Mouse (Mus musculus) layer of hippocampus, postnatal 36 days (tissue): ENCODE results near the gene Tmem219. TPM values are rescaled to one million over a fixed set of nuclear protein-coding genes. Genes with fewer than 3 reads are reported as not detected.
A peak's percentile ranks its signal among the peaks of the same experiment; 100 is the strongest.

ENCODE experiments used
- DNase-seq, 2 experiments: peaks; one replicate each; pipeline ENCODE4 v3.0.0; 2022
- total RNA-seq, 2 experiments: library from RNA; stranded (reverse); gene quantifications; 2 replicates each; pipeline ENCODE4 v1.2.3; 2021

Tmem219 gene
- total RNA-seq, 2 experiments from 2014 or later = 23.2 to 23.8 TPM

DNA sequence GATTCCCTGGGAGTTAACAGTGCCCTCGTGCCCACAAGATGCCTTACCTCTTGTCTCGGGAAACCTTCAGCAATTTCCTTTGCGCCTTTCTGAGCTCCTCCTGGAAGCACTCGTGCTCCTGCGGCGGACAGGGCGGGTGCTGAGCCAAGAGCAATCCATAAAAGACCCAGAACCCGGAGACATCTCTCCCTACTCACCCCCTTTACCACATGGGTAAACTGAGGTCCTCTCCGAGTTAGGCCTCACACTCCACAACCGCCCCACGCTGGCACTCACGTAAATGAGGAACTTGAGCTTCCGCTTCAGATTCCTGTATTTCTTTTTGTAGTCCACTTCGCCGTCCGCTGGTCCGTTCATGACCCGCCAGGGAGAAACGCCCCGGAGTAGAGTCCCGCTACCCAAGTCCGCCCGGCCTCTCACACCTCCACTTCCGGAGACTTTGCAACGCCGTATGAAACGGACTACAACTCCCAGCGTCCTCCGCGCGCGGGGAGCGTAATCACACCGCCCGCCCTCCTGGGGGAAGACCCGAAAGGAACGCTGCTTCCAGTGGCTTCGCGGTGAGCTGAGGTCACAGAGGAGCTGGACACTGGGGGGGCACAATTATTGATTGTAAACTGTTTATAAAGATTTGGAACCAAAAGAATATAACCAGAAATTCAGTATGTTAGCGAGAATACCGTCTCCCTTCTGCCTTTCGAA lies 61.1 kb downstream of the Tmem219 start, which contains the start of gene Hirip3:
Gene Hirip3 (plus strand): TSS at position 544 of the 702 bp plus-strand sequence.
- peak; percentile 94 to 95 for DNase-seq

DNA sequence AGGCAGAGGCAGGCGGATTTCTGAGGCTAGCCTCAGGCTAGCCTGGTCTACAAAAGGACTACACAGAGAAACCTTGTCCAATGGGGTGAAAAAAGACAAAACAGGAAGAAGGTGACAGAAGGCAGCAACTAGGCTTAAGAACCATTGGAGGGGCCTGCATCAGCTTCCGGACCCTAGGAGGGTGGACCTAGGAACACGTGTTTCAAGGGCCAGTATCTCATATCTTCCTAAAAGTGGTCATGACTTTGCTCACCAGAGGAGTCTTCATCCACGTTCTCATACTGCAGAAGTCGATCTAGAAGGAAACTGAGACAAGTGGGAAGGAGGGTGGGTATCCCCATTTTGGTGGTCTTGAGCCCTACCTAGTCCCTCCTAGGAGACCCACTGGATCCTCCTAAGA lies 61.7 kb downstream of the Tmem219 start:
- no peak for DNase-seq

DNA sequence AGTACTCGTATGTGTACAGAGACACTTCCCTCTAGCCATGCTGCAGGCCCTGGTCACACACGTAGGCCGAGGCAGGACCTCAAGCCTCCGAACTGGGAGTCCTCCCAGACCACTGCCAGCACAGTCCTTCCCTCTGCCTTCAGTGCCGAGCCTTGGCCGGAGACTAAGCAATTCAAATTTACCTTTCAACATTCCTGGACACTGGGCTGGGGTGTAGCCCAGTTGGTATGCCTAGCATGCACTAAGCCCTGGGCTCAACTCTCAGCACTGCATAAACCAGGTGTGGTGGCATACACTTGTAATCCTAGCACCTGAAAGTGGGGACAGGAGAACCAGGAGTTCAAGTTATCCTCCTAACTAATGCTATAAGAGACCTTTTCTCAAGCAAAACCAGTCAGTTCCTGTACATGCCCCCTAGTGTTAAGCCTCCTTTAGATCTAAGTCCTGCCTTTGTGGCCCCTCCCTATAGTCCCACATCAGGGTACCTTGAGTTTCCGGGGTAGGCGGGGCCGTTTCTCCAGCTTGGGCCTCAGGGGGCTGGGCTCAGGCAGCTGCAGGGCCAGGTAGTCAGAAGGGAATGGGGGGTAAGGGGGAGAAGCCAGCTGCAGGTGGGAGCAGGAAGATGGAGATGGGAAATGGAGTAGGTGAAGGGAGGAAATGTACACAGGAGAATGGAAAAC lies 65.8 kb downstream of the Tmem219 start:
- DNase-seq = no peak

DNA sequence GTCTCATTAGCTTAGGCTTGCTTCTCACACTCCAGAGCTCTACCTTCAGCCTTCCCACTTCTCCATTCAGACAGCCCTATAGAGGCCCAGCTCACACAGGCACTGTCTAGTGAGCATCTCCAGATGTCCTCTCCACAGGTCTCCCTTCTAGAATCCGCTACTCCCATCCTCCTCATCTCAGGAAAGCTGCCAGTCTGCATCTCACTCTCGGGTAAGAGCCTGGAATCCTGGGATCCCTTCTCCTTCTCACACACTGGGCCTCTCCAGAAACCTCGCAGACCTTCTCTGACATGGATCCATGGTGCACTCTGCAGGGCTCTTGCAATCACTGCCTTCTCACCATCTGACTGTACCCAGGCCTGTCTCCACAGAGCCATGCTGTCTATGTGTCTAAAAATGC lies 67.1 kb downstream of the Tmem219 start:
- DNase-seq = no peak

DNA sequence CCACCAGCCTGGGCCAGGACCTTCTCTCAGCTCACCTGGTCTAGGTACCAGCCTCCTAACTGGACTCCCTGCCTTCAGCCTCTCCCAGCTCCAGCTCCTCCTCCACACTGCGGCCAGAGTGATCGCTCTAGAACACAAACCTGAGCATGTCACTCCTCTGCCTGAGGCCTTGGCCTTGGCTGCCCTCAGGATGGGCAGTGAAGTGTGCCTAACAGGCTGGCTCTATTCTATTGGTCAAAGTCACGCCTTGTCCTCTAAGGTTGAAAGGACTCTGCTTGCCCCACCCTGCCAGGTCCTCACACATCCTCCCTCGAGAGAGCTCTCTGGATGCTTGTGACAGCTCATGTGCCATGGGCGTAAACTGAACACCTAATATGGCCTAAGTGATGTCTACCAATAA lies 69.3 kb downstream of the Tmem219 start:
- DNase-seq = no peak

DNA sequence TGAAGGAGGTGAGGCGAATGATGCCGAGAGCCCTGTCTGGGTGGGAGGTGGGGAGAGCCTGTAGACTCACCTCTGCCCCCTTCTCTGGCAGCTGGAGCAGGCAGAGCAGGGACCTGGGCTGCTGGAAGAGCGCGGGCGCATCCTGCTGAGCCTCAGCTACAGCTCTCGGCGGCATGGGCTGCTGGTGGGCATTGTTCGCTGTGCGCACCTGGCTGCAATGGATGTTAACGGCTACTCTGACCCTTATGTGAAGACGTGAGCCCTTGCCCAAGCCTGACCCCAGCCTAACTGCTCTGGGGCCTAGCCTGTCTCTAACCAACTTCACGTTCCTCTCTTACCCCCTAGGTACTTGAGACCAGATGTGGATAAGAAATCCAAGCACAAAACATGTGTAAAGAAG lies 71.5 kb downstream of the Tmem219 start:
- no peak for DNase-seq

DNA sequence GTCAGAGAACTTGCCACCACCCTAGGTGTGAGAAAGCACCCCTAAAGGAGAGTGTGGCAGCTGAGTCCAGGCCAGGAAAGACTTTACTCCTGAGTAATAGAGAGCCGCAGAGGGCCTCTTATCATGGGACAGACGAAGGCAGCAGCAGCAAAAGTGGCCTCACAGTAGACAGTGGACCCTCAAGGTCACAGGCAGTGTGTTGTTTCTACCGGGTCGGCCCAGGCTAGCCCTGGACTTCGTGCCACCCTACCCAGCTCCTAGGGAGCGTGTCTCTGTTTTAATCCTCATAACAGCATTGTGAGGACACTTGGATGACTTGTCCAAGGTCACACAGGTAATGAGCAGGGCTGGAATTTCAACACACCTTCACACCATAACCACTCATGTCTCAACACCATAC lies 72.6 kb downstream of the Tmem219 start:
- no peak for DNase-seq

DNA sequence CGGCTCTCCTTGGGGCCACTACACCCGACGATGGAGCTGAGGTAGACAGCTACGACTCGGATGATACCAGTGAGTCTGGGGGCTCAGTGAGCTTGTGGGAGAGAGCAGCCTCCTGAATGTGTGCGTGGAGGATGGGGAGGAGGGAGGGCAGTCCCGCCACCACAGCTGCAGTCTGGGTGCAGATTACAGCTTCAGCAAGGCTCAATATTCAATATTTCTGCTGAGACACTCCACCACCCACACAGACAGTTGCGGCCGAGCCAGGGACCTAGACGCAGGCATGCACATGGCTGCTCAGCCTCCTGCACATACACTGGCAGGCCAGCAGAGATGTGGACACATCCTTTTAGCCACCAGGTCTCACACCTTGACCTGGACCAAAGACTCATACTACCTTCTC lies 73.9 kb downstream of the Tmem219 start:
- no peak for DNase-seq

DNA sequence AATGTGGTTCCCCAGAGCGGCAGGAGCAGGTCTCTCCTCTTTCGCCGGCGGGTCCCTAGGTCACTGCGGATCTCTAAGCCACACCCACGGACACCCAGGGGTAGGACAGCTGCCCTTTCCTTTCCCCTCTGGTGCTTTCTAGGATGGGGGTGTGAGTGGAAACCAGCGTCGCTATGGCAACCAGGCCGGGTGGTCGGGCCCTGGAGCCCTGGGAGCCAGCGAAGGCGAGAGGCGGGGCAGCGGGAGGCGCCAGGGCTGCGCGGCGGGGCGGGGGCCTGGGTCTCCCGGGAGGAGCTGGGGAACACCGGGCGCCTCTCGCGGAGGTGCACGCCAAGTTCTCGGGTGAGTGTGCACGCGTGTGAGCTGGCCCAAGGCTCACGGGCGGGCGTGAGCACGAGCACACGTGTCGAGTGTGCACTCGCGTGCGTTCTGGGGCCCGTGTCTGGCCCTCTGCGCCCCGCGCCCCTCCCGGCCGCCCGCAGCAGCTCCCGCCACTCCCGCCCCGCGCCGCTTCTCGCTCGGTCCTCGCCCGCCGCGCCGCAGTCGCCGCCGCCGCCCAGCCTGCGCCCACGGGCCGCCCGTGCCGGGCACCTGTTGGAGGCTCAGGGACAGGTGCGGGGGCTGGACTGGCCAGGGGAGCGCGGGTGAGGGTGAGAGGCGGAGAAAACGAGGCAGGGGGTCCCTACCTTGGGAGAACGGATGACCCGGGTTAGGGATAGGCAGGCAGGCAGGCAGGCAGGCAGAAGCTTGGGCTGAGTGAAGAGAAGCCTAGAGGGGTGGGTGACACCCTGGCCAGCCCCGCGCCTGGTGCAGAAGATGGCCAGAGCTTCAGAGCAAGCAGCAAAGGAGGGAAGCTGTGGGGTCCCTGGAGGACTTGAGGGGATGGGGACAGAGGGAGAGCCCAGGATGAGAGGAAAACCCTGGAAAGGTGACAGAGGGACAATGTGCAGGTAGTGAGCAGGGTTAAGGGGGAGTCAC lies 75.0 kb downstream of the Tmem219 start:
- DNase-seq = no peak

DNA sequence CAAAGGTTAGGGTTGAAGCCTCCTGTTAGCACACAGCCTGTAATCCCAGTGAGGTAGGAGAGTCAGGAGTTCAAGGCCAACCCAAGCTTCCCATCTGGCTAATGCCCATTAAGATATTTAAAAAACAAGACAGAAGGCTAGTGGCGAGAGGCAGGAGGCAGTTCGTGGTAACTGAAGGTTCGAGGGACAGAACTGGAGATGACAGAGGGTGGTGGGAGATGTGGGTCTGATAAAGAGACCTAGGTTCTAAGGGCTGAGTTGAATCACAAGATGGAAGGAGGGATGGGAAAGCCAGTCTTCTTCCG lies 75.6 kb downstream of the Tmem219 start, which contains the start of gene Doc2a:
Gene Doc2a (plus strand): TSS at position 301 of the 305 bp plus-strand sequence.
- no peak for DNase-seq

DNA sequence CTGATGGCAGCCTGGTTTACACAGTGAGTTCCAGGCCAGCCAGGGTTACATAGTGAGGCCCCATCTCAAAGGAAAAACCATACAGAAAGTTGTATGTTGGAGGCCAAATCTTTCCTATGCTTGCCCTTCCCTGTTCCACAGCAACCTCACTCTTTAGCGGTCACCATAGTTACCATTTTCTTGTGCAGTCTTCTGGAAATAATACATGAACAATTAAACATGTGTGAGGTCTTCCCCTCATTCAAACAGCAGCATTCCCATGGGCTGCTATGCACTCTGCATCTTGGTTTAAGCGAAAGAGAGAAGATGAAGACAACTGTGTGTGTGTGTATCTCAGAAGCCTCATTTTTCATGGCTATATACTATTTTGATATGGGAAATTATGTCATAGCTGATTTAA lies 77.2 kb downstream of the Tmem219 start:
- DNase-seq = no peak

DNA sequence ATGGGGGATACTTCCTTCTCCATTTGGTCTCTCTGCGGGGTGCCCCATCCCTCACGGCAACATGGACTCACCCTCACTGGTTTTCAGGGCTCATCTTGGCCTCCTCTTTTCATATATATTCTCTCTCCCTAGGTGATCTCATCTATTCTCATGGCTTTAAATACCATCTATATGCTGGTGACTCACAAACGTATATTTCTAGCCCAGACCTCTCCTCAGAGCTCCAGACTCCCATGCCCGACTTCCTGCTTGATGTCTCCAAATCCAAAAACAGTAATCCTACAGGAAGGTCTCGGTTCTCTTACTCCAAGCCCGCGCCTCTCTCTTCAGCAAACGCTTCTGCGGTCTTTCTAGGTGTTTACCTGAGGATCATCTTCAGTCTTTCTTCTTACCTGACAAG lies 79.4 kb downstream of the Tmem219 start:
- no peak for DNase-seq

Other genes with a start within 250 kb of the Tmem219 start
- gene Sult1a1, start 246.5 kb downstream of the Tmem219 start, total RNA-seq = 10 to 100 TPM in 1 of 2 experiments, 1 to 10 TPM in 1; 6.3 to 11.2 TPM
- gene Bola2, start 227.5 kb downstream of the Tmem219 start, total RNA-seq = 100 to 1,000 TPM in 1 of 2 experiments, 10 to 100 TPM in 1; 98.8 to 109 TPM
- gene Slx1b, start 227.1 kb downstream of the Tmem219 start, total RNA-seq = 10 to 100 TPM; 16.2 to 16.4 TPM
- 100 to 1,000 TPM; 114 to 121 TPM for gene Coro1a, start 215.1 kb downstream of the Tmem219 start, total RNA-seq
- gene Mapk3, start 163.3 kb downstream of the Tmem219 start, total RNA-seq = 100 to 1,000 TPM; 144 to 146 TPM
- gene Gdpd3, start 156.6 kb downstream of the Tmem219 start, total RNA-seq = 1 to 10 TPM; 2.5 to 5.1 TPM
- gene Ypel3, start 146.0 kb downstream of the Tmem219 start, total RNA-seq = 100 to 1,000 TPM; 278 to 291 TPM
- 1 to 10 TPM in 1 of 2 experiments, under 1 TPM in 1; 0.75 to 1.1 TPM for gene Tbx6, start 141.4 kb downstream of the Tmem219 start, total RNA-seq
- gene Ppp4c, start 130.4 kb downstream of the Tmem219 start, total RNA-seq = 10 to 100 TPM; 54.3 to 59.5 TPM
- 10 to 100 TPM; 75.1 to 83.3 TPM for gene Fam57b, start 125.2 kb downstream of the Tmem219 start, total RNA-seq
- not detected for gene 4930451I11Rik, start 91.3 kb downstream of the Tmem219 start, total RNA-seq
- gene Doc2a, start 75.5 kb downstream of the Tmem219 start, total RNA-seq = 10 to 100 TPM; 16.1 to 17.7 TPM
- gene Hirip3, start 60.9 kb downstream of the Tmem219 start, total RNA-seq = 10 to 100 TPM; 29.5 to 32.0 TPM
- 10 to 100 TPM; 53.5 to 56.0 TPM for gene Ino80e, start 60.5 kb downstream of the Tmem219 start, total RNA-seq
- gene Taok2, start 38.2 kb downstream of the Tmem219 start, total RNA-seq = 100 to 1,000 TPM; 151 to 165 TPM
- gene Kctd13, start 6.0 kb upstream of the Tmem219 start, total RNA-seq = 100 to 1,000 TPM; 161 to 171 TPM
- gene Asphd1, start 26.7 kb upstream of the Tmem219 start, total RNA-seq = 10 to 100 TPM; 34.1 to 35.4 TPM
- gene Sez6l2, start 27.6 kb upstream of the Tmem219 start, total RNA-seq = 100 to 1,000 TPM; 427 to 447 TPM
- 100 to 1,000 TPM; 159 to 164 TPM for gene Cdipt, start 53.0 kb upstream of the Tmem219 start, total RNA-seq
- gene Cdiptos, start 53.2 kb upstream of the Tmem219 start, total RNA-seq = under 1 TPM in 1 of 2 experiments, not detected in 1; 0.35 TPM
- gene Mvp, start 91.7 kb upstream of the Tmem219 start, total RNA-seq = 1 to 10 TPM; 7.2 to 8.4 TPM
- under 1 TPM in 1 of 2 experiments, not detected in 1; 0.90 TPM for gene Pagr1b, start 93.6 kb upstream of the Tmem219 start, total RNA-seq
- 10 to 100 TPM; 10.4 to 16.2 TPM for gene Pagr1a, start 94.4 kb upstream of the Tmem219 start, total RNA-seq
- gene Gm42742, start 98.2 kb upstream of the Tmem219 start, total RNA-seq = 10 to 100 TPM; 68.6 to 82.2 TPM
- gene Prrt2, start 98.3 kb upstream of the Tmem219 start, total RNA-seq = 100 to 1,000 TPM; 229 to 233 TPM
- 100 to 1,000 TPM; 258 to 261 TPM for gene Maz, start 104.1 kb upstream of the Tmem219 start, total RNA-seq
- gene Kif22, start 119.6 kb upstream of the Tmem219 start, total RNA-seq = 1 to 10 TPM; 6.9 to 7.3 TPM
- not detected for gene Zg16, start 164.4 kb upstream of the Tmem219 start, total RNA-seq
- gene AI467606, start 168.4 kb upstream of the Tmem219 start, total RNA-seq = 1 to 10 TPM in 1 of 2 experiments, under 1 TPM in 1; 0.92 to 1.1 TPM
- gene Qprt, start 199.3 kb upstream of the Tmem219 start, total RNA-seq = under 1 TPM; 0.32 to 0.66 TPM
- under 1 TPM; 0.50 to 0.73 TPM for gene Spn, start 214.9 kb upstream of the Tmem219 start, total RNA-seq